Mouse (Mus musculus) right cerebral cortex, postnatal 25 days (tissue): ENCODE results near the gene Cxcl12.

Experiments
- DNase-seq: peaks from one replicate; pipeline ENCODE4 v3.0.0; 2022

The Cxcl12 gene

GRCm38 (mm10) chr6:117175113-117175793 is 6.9 kb downstream of the Cxcl12 start:
- no peak for DNase-seq

- no peak for DNase-seq
Observed at GRCm38 (mm10) chr6:117176406-117176805, 8.1 kb downstream of the Cxcl12 start.

DNA sequence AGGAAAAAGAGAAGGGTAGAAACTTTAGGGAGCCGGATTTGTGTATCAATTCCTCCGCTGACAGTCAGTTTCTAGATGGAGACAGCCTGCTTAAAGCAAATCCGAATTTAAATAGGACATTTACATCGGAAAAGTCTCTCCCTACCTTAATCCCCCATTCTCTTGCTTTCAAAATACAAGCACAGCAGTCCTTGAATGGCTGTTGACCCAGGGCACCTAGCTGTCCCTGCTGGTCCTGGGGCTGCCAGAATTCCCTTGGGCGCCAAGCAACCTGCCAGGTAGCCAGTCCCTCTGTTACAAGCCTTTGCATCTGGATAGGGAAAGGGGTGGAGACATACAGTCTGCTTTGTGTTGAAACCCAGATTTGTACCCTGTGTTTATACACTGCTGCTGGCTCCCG is 12.0 kb downstream of the Cxcl12 start:
- no peak for DNase-seq

DNA sequence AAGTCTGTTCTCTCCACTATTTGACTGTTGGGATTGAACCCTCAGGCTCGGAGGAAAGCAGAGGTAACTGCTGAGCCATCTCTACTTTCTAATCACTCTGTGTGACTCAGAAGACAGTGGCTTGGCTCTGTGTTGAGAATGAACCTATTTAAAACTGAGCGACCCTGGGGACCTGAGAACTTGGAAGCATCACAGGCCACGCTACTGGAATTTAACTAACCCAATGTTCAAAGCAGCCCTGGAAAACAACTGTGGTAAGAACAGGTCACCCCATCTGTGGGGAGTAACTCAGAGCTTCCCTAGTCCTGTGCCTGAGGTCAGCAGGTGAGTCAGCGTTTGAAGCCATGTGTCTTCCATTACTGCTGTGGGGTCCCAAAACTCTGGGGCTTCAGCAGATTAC is 17.0 kb downstream of the Cxcl12 start:
- DNase-seq: no peak

DNA sequence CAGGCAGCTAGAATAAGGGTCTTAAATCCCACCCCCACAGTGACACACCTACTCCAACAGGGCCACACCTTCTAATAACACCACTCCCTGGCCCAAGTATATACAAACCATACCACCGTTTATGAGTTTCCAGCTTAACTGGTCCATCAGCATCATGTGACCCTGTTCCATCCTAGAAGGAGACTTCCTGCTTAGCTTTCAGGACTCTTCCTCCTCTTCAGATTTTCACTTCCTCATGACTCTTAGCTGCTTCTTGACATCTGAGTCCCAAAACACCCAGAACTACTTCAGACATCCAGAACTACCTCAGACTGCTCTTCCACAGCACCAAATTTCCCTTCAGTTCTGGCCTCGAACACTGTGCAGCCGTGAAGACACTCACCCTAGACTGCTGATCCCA is 22.1 kb downstream of the Cxcl12 start:
- DNase-seq: no peak

DNA sequence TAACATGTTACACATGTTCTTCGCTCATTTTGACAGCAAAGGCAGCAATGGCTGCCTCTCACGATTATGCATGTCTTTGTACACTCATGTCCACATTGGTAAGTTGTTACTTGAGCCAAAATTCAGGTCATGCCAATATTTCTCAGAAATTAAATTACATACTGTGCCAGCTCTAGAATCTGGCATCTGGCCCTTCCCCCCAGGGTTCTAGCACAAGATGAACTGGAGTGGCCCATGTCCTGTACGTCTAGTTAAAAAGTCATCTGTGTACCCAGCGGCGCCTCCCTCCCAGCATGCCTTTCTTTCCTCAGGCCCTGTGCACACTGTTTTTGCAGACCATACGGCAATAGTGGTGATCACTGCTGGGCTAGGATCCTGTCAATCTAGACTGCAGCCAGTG is 23.4 kb downstream of the Cxcl12 start:
- DNase-seq: no peak

DNA sequence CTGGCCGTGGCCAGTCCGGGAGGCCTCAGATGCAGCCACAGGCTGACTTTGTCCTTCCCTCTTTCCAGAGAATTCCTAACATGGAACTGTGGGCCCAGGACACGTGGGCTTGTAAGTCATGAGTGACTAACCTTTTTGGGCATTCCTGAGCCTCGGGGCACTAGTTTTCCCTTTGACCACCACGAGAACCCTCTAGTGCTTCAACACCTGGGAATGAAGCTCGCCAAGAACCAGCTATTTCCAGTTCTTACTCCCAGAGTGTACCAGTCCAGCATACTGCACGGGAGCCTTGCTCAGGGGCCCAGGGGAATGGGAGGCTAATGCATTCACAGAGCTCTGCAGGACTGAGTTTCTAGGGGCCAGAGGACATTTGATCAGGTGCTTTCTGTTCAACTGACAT is 24.3 kb downstream of the Cxcl12 start:
- no peak for DNase-seq

GRCm38 (mm10) chr6:117195270-117195669 is 26.9 kb downstream of the Cxcl12 start:
- DNase-seq: no peak

GRCm38 (mm10) chr6:117198871-117199270 is 30.5 kb downstream of the Cxcl12 start:
- DNase-seq: no peak

GRCm38 (mm10) chr6:117199718-117200117 is 31.4 kb downstream of the Cxcl12 start:
- no peak for DNase-seq

DNA sequence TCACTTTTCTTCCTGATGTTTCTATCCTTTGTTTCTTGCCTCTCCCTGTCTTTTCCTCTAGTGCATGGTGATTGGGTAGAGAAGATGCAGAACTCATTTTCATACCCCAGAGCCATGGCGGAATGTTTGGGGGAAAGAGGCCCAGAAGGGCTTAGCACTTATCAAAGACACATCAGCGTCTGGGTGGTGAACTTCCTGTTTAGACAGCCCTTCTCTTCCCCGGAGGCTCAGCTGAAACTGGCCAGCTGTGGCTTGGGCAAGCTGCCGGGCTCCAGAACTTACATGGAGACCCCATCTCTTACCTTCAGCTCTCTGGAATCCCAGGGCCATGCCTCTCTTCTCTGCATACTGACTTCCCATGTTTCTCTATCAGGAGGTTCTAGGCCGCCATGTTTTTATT is 32.6 kb downstream of the Cxcl12 start:
- no peak for DNase-seq

DNA sequence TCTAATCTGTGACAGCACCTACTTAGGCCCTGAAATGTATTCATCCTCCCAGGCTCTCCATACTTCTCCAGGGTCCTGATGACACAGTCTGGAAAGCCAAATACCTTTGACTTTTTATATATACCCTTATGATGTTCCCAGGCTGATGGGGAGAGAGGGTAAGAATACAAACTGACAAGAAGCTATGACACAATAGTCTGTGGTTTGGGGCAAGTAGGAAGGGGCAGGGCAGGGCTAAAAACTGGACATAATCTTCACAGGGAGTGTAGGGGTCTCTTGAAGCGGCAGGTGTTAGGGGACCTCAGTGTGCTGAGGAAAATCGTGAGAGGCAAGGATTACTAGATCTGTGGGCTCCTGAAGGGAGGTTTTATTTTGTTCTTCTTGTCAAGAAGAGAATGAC is 33.1 kb downstream of the Cxcl12 start:
- DNase-seq: no peak

GRCm38 (mm10) chr6:117201859-117202258 is 33.5 kb downstream of the Cxcl12 start:
- no peak for DNase-seq

DNA sequence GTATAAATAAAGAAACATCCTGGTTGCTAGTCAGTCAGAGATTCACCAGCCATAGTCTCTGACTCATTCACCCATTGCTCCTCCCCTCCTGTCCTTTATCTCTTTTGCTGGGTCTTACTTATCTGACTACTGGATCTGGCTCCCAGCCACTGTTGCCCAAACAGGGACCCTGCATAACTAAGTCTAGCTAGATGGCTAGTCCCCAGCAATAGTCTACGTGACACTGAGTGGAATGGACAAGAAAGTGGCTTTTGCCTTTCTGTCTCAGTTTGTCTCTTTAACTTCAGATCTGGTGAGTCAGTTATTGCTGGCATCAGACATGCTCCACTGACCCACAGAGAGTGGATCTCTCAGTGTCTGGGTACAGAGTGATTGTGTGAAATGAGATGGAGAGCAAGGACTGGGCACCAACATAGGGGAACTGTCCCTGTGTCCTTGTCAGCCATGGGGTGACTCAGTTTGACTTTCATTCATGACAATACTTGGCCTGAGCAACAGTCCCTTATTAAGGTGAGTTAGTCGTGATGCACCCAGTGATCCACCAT is 34.6 kb downstream of the Cxcl12 start:
- DNase-seq: no peak

DNA sequence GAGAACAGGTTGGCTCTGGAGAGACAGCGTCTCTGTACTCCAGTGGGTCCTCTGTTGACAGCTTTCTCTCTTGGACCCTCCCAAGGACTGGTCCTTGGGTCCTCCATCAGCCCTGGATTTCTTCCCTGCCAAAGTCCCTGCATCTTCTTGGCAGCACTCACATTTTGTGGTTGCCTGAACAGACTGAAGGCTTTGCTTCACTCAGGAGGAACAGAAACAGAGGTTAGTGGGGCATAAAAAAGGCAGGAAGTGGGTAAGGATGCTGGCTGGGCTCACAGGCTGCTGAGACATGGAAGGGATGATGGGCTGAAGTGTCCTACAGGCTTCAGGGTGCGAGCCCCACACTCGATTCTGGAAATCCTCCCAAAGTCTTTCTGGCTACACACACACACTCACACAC is 35.8 kb downstream of the Cxcl12 start:
- no peak for DNase-seq

DNA sequence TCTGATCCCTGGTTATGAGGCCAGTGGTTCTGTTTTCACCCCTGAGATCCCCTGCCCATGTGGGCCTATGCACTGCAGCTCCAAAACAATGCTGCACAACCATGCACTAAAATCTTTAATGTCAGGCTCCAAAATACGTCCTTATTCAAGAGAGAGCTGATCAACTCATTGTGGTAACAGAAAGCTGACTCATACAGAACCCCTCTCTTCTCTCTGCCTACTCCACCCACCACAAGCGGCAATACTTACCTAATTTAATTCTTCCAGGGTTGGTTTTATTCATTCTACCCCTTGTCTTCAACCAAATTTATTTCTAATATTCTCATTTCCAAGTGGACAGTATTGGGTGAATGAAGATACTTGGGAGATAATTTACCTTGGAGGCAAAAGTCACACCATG is 38.5 kb downstream of the Cxcl12 start:
- DNase-seq: no peak

DNA sequence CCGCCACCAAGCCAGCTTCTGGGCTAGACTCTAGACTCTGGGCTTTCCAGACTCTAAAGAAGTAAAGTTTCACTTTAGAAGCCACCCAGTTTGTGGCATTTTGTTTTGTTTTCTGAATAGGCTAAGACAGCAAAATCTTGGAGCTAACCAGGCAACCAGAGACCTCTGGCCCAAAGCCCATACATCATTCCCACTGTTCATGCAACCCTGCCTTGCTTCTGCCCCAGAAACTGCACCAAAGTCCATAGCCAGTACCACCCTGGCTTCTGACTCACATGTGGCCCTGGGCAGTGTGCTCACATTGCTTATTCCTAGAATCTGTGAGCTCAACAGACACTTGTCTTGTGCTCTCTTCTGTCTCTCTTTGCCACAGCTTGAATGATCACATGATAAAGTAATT is 39.0 kb downstream of the Cxcl12 start:
- no peak for DNase-seq

DNA sequence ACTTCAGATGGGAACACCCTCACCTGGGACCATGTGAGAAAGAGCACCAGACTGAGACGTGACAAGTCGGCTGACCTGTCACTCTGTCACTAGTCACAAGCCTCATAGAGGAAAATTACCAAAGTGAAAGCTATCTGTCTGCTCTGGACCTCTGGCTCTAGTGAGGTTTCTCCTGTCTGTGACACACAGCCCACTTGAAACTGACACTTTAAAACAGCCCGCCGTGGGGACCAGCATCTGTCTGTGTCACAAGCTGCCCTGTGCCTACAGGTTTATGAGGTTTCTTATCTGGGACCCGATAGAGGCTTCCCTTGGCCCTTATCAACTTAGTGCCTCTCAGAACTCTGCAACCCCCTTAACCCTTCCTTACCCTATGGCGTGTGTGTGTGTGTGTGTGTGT is 41.8 kb downstream of the Cxcl12 start:
- DNase-seq: no peak

DNA sequence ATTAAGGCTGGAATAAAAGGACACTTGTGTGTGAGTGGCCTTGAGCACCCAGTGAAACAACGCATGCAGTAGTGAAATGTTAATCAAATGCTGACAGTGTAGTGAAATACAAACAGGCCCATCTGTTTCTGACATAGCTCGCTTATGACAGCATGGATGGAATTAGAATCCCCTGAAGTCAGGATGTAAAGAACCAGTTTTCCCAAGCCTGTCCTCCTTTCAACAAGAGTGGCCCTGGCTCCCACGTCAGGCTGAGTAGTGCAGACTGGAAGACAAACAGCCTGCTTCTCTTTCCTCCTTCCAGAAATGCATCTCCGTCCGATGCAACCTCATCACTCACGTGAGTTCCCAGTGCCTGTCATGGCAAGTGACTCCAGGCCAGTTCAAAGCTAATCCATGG is 42.2 kb downstream of the Cxcl12 start:
- DNase-seq: no peak

GRCm38 (mm10) chr6:117214506-117214905 is 46.2 kb downstream of the Cxcl12 start:
- peak; percentile 26 for DNase-seq

- DNase-seq: no peak
Observed at GRCm38 (mm10) chr6:117218442-117219299, 50.3 kb downstream of the Cxcl12 start.

- no peak for DNase-seq
Observed at GRCm38 (mm10) chr6:117219300-117219680, 51.0 kb downstream of the Cxcl12 start.

- no peak for DNase-seq
Observed at GRCm38 (mm10) chr6:117219911-117220481, 51.7 kb downstream of the Cxcl12 start.

DNA sequence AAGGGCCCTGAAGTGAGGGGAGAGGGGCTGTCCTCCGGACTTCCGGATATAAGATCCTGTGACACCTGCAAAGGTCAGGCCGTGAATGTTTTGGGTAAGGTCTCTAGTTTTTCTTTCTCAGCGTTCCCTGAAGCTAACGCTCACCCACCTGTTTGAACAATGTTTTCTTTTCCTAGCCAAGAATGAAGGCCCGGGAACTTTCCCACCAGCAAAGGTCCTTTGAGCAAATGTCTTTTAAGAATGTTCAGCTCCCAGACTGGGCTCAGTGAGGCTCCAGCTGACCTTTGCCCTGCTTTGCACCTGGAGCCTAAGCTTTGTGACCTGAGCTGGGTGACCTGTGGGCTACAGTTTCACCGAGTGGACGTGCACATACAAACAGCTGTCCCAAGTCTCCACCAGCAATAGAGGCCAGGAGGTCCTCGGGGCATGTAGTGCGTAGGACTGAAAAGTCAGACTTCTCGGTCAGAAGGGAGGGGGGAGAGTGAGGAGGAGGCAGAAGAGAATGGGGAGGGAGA is 52.6 kb downstream of the Cxcl12 start:
- DNase-seq: no peak
